Mouse (Mus musculus) myocyte (in vitro differentiated cells): ENCODE results near the gene Acot6. TPM values are rescaled to one million over a fixed set of nuclear protein-coding genes. Genes with fewer than 3 reads are reported as not detected.

Source experiments
- H3K27me3 ChIP-seq: one replicate; pipeline ENCODE4 v1.6.1; 2011; ENCODE audit not compliant: control insufficient read depth, insufficient read depth, insufficient read length
- H3K36me3 ChIP-seq: one replicate; pipeline ENCODE4 v1.6.1; 2011; ENCODE audit not compliant: control insufficient read depth, insufficient read depth
- H3K4me2 ChIP-seq: one replicate; pipeline ENCODE4 v1.6.1; 2011; ENCODE audit warnings: low read depth, control low read depth
- H3K4me3 ChIP-seq: one replicate; pipeline ENCODE4 v1.5.1; 2011; ENCODE audit warnings: mild to moderate bottlenecking, control low read depth, moderate library complexity
- H3K79me2 ChIP-seq: one replicate; pipeline ENCODE4 v1.6.1; 2011; ENCODE audit not compliant: control insufficient read depth, insufficient read depth
- H3ac ChIP-seq: one replicate; pipeline ENCODE4 v1.6.1; 2011; ENCODE audit not compliant: control insufficient read depth, insufficient read length
- CEBPB ChIP-seq: IDR thresholded peaks from 2 replicates; pipeline ENCODE4 v1.6.1; 2011; ENCODE audit warnings: mild to moderate bottlenecking, moderate library complexity; ENCODE audit not compliant: poor library complexity, insufficient read depth, severe bottlenecking
- E2F4 ChIP-seq: IDR thresholded peaks from one replicate; pipeline ENCODE4 v1.6.1; 2011; ENCODE audit warnings: mild to moderate bottlenecking, control low read depth, moderate library complexity; ENCODE audit not compliant: insufficient read depth
- MAX ChIP-seq: IDR thresholded peaks from one replicate; pipeline ENCODE4 v1.6.1; 2011; ENCODE audit warnings: low read depth, mild to moderate bottlenecking, control low read depth
- MYOD1 ChIP-seq, 3 experiments: IDR thresholded peaks; one replicate each; pipeline ENCODE4 v1.6.1; 2011; ENCODE audit warnings: control low read depth in 2 of 3, low read depth in 2 of 3, mild to moderate bottlenecking in 2 of 3, moderate library complexity in 1 of 3; ENCODE audit not compliant: insufficient read length in 2 of 3, control insufficient read depth in 1 of 3
- MYOG ChIP-seq, 3 experiments: IDR thresholded peaks; one replicate each; pipeline ENCODE4 v1.6.1; 2011; ENCODE audit warnings: control low read depth in 2 of 3, low read depth in 2 of 3, mild to moderate bottlenecking in 2 of 3; ENCODE audit not compliant: insufficient read length in 2 of 3, control insufficient read depth in 1 of 3, insufficient read depth in 1 of 3
- POLR2A ChIP-seq: IDR thresholded peaks from one replicate; pipeline ENCODE4 v1.6.1; 2011; ENCODE audit warnings: low read depth, mild to moderate bottlenecking, control low read depth, moderate library complexity; ENCODE audit not compliant: insufficient read length
- POLR2AphosphoS2 ChIP-seq: IDR thresholded peaks from one replicate; pipeline ENCODE4 v1.6.1; 2011; ENCODE audit warnings: low read depth, control low read depth; ENCODE audit not compliant: insufficient read length
- REST ChIP-seq: IDR thresholded peaks from one replicate; pipeline ENCODE4 v1.6.1; 2011; ENCODE audit warnings: mild to moderate bottlenecking, control low read depth, moderate library complexity; ENCODE audit not compliant: insufficient read depth, insufficient read length
- SRF ChIP-seq: IDR thresholded peaks from one replicate; pipeline ENCODE4 v1.6.1; 2011; ENCODE audit warnings: low read depth; ENCODE audit not compliant: control insufficient read depth, insufficient read length
- TCF12 ChIP-seq: IDR thresholded peaks from one replicate; pipeline ENCODE4 v1.6.1; 2011; ENCODE audit warnings: mild to moderate bottlenecking, control low read depth; ENCODE audit not compliant: poor library complexity, insufficient read depth, severe bottlenecking
- TCF3 ChIP-seq: IDR thresholded peaks from one replicate; pipeline ENCODE4 v1.6.1; 2011; ENCODE audit warnings: low read depth, control low read depth; ENCODE audit not compliant: insufficient read length
- USF1 ChIP-seq: IDR thresholded peaks from one replicate; pipeline ENCODE4 v1.6.1; 2011; ENCODE audit warnings: low read depth, mild to moderate bottlenecking, control low read depth, moderate library complexity
- polyA plus RNA-seq: library from polyadenylated mRNA; unstranded; fragments of >200 nt; fragmentation: generic; extraction: Trizol; gene quantifications from one replicate; pipeline ENCODE4 v1.2.1, GENCODE M21; 2012; ENCODE audit warnings: missing spikeins

Acot6 gene
- polyA plus RNA-seq, 1 experiment = 1.2 TPM

DNA sequence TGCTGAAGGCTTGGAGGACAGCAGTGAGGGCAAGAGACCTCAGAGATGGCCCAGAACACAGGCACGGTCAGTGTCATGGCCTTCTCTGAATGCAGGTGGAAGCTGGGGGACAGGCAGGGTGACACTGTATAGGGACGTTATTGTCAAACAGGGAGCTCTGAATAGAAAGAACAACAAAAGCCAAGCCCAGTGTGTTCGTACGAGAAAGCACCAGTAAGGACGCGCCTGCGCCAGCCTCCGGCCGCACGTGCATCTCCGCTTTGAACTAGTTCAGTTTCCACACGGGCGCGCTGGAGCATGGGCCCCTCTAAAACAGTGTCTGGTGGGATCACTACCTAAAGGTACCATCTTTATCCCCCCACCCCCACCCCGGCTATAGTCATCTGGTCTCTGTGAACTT lies 49.5 kb downstream of the Acot6 start:
- Histone ChIP-seq H3K79me2 (no peaks in the 10 kb centered on the region), H3K4me2 (no peak overlapping the region), H3K27me3 (no peaks in the 10 kb centered on the region), H3ac (no peak overlapping the region), H3K4me3 (no peak overlapping the region), H3K36me3 (peaks cover 25% of the 10 kb centered on the region)
- TF ChIP-seq POLR2AphosphoS2 (peak; percentile 39), TCF12 (no peak), MYOG (IDR thresholded peaks at IDR 0.05; ENCODE audit: control insufficient read depth in 1 of 3, insufficient read depth in 1 of 3, insufficient read length in 2 of 3, low read depth in 2 of 3) (no peak)

GRCm38 (mm10) chr12:84150976-84151375 lies 50.5 kb downstream of the Acot6 start:
- Histone ChIP-seq H3ac (no peak overlapping the region), H3K27me3 (no peaks in the 10 kb centered on the region), H3K4me2 (no peak overlapping the region), H3K79me2 (no peaks in the 10 kb centered on the region), H3K4me3 (no peak overlapping the region), H3K36me3 (peaks cover 25% of the 10 kb centered on the region)
- no peak for TF ChIP-seq MYOG (IDR thresholded peaks at IDR 0.05; ENCODE audit: control insufficient read depth in 1 of 3, insufficient read depth in 1 of 3, insufficient read length in 2 of 3, low read depth in 2 of 3)
- no peak for TF ChIP-seq CEBPB
- no peak for TF ChIP-seq USF1
- no peak for TF ChIP-seq MAX
- no peak for TF ChIP-seq POLR2A
- TF ChIP-seq POLR2AphosphoS2 = no peak
- TF ChIP-seq REST = no peak
- TF ChIP-seq TCF12 = no peak
- TF ChIP-seq SRF = no peak
- TF ChIP-seq TCF3 = no peak
- TF ChIP-seq E2F4 = no peak
- TF ChIP-seq MYOD1 (IDR thresholded peaks at IDR 0.05; ENCODE audit: control insufficient read depth in 1 of 3, insufficient read length in 2 of 3, low read depth in 2 of 3) = no peak

DNA sequence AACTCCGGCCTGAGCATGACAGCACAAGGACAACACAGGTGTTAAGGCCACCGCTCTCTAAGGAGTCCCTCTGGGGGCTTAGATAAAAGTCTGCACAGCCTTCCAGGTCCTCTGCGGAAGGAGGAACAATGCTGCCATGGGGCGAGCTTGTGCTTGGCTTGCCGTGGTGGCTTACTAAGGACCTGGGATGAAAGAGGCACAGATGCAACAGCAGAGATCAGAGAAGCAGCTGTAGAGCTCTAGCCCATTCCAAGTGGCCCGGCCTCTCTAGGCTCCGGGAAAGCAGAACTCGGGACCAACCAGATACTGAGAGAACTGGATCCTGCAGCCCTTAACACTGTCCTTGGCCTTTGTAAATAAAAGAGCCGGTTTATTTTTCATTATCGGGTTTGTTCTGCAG lies 51.5 kb downstream of the Acot6 start:
- Histone ChIP-seq H3K79me2 (no peaks in the 10 kb centered on the region), H3K36me3 (peaks cover 33% of the 10 kb centered on the region), H3K4me3 (no peak overlapping the region), H3ac (no peak overlapping the region), H3K27me3 (no peaks in the 10 kb centered on the region), H3K4me2 (no peak overlapping the region)
- TF ChIP-seq MAX = no peak

DNA sequence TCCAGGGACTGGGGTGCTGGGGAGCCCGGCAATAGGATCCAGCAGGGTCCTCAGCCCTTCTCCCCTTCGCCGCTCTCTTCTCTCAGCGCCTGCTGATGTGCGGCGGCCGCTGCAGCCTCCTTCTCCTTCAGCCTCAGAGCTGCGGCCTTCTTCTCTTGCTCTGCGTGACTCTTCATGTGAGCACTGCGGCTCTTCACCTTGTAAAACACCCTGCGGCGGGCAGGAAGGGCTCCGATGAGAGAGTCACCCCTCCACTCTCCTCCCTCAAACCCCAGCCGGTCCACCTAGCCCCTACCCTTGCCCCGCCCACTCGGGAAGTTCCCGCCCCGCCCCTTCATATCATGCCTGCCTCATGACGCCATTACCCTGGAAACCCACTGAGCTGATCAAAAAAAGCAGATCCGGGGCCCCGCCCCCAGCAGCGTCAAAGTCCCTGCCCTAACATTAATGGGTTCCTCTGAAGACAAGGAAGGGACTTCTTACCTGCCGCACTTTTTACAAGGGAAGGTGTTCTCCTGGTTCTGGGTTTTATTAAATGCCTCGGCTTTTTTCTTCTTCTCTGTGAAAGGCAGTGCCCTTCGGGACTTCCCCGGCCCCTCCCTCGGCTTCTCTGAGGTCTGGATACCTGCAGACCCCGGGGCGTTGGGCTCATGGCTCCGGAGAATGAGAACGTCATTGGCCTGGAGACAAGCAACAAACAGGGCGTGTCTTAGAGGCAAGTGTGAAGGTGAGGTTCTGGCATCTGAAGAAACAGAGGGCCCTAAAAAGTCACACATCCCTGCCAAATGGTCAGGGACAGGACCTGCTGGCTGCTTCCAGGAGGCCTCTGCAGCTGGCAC lies 52.1 kb downstream of the Acot6 start:
- peaks cover 32% of the 10 kb centered on the region for H3K36me3 ChIP-seq
- TF ChIP-seq REST (no peak), MYOG (IDR thresholded peaks at IDR 0.05; ENCODE audit: control insufficient read depth in 1 of 3, insufficient read depth in 1 of 3, insufficient read length in 2 of 3, low read depth in 2 of 3) (no peak)
- no peak overlapping the region for H3ac ChIP-seq
- no peak overlapping the region for H3K4me3 ChIP-seq
- H3K27me3 ChIP-seq = no peaks in the 10 kb centered on the region
- no peaks in the 10 kb centered on the region for H3K79me2 ChIP-seq
- no peak overlapping the region for H3K4me2 ChIP-seq

- no peak overlapping the region for H3K4me3 ChIP-seq
- TF ChIP-seq POLR2A (no peak), MAX (no peak), TCF3 (no peak), TCF12 (no peak), POLR2AphosphoS2 (no peak), SRF (no peak), REST (no peak), CEBPB (no peak), E2F4 (no peak), MYOG (IDR thresholded peaks at IDR 0.05; ENCODE audit: control insufficient read depth in 1 of 3, insufficient read depth in 1 of 3, insufficient read length in 2 of 3, low read depth in 2 of 3) (no peak), MYOD1 (IDR thresholded peaks at IDR 0.05; ENCODE audit: control insufficient read depth in 1 of 3, insufficient read length in 2 of 3, low read depth in 2 of 3) (no peak), USF1 (no peak)
- H3K79me2 ChIP-seq = no peaks in the 10 kb centered on the region
- H3K27me3 ChIP-seq = no peaks in the 10 kb centered on the region
- no peak overlapping the region for H3ac ChIP-seq
- peaks cover 37% of the 10 kb centered on the region for H3K36me3 ChIP-seq
- no peak overlapping the region for H3K4me2 ChIP-seq
Measured at GRCm38 (mm10) chr12:84153414-84153813, 53.0 kb downstream of the Acot6 start.
